Mouse (Mus musculus) heart, embryonic 13.5 days (tissue): Measurements from ENCODE around the gene Sipa1l3. TPM values are rescaled to one million over a fixed set of nuclear protein-coding genes. Genes with fewer than 3 reads are reported as not detected.
A peak's percentile ranks its signal among the peaks of the same experiment; 100 is the strongest.

ENCODE experiments used
- ATAC-seq: fragments of 200-750 bp; cut with Nextera tagmentation; 2 replicates; pipeline ENCODE4 v1.8.0; 2017; ENCODE audit warnings: moderate TSS enrichment; ENCODE audit not compliant: insufficient number of reproducible peaks, low FRiP score, low TSS enrichment; ENCODE audit errors: extremely low read depth
- H3K27ac ChIP-seq: fragments of 300-500 bp; sonication (generic); replicated peaks from 2 replicates; pipeline ENCODE4 v1.5.1; 2015; ENCODE audit warnings: moderate library complexity, mild to moderate bottlenecking, inconsistent platforms
- H3K27me3 ChIP-seq: fragments of 300-500 bp; sonication (generic); replicated peaks from 2 replicates; pipeline ENCODE4 v1.6.1; 2015; ENCODE audit warnings: mild to moderate bottlenecking, inconsistent platforms
- H3K36me3 ChIP-seq: fragments of 300-500 bp; sonication (generic); 2 replicates; pipeline ENCODE4 v1.6.1; 2015; ENCODE audit warnings: mild to moderate bottlenecking, inconsistent platforms
- H3K4me1 ChIP-seq: fragments of 300-500 bp; sonication (generic); 2 replicates; pipeline ENCODE4 v1.6.1; 2015; ENCODE audit warnings: inconsistent platforms
- H3K4me2 ChIP-seq: fragments of 300-500 bp; sonication (generic); 2 replicates; pipeline ENCODE4 v1.6.1; 2015; ENCODE audit warnings: inconsistent platforms, mild to moderate bottlenecking, moderate library complexity
- H3K4me3 ChIP-seq: fragments of 300-500 bp; sonication (generic); 2 replicates; pipeline ENCODE4 v1.5.1; 2015; ENCODE audit warnings: moderate library complexity, mild to moderate bottlenecking, inconsistent platforms
- H3K9ac ChIP-seq: fragments of 300-500 bp; sonication (generic); 2 replicates; pipeline ENCODE4 v1.6.1; 2015; ENCODE audit warnings: inconsistent platforms, mild to moderate bottlenecking, moderate library complexity
- H3K9me3 ChIP-seq: fragments of 300-500 bp; sonication (generic); 2 replicates; pipeline ENCODE4 v1.6.1; 2016; ENCODE audit warnings: inconsistent platforms
- WGBS: fragments of 180-500 bp; shearing (Covaris S2); methylation state at CpG from one replicate; pipeline ENCODE4 v1.1.7; 2015; ENCODE audit warnings: mixed read lengths; 5-methylcytosine and 5-hydroxymethylcytosine counted together
- polyA plus RNA-seq: library from polyadenylated mRNA; unstranded; fragments of >200 nt; fragmentation: Nextera tagmentation; extraction: Ambion mirVana; gene quantifications from 2 replicates; pipeline ENCODE4 v1.2.1, GENCODE M21; 2015

The Sipa1l3 gene
- polyA plus RNA-seq, result 3.9 and 4.1 TPM in 2 replicates

DNA sequence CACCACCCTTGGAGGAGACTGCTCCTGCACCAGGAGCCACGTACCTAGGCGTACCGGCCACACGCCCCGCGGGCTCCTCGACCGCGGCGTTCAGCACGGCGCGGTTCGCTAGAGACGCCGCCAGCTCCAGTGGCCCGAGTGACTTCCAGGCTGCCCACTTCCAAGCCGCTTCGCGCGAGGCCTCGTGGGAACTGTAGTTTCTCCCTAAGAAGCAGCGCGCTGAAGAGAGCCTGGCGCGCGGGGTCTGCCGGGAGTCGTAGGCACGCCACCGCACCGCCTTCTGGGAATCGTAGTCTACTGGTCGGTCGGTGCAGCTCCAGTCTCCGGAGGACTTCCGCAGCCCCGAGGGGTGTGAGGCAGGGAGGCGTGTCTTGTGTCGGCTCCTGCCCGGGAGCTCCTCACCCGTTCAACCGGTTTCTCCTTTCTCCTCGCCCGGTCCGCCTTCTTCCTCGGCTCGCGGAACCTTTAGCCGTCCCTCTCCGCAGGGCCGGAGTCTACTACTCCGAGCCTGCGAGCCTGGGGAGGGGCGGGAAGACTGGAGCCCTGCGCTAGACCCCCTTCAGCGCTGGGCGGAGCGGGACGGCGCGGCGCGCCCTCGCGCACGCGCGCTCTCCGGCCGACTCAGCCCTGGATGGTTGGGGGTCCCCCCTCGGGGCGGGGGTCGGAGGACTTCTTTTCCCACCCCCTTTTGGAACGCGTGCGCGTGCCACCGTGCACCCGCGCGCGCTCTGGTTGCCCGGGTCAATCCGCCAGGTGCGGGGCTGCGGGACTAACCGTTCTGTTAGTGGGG is at the start of gene Sipa1l3:
TSS of gene Sipa1l3 (minus strand) at position 221 of the 790 bp plus-strand sequence.
- Histone ChIP-seq H3K4me3 (peak within 1 kb of the TSS; percentile 72), H3K9ac (peak within 1 kb of the TSS; percentile 85), H3K9me3 (no peaks in the 10 kb centered on the region), H3K36me3 (no peaks in the 10 kb centered on the region), H3K4me2 (peak within 1 kb of the TSS; percentile 93), H3K27me3 (peaks cover 83% of the 10 kb centered on the region), H3K27ac (peak within 1 kb of the TSS; percentile 43; the same call in 1 of the 2 replicates), H3K4me1 (peaks cover 11% of the 10 kb centered on the region)
- ATAC-seq, result peak; percentile 97
- under 1% methylated on average over 88 of the region's 88 CpGs for WGBS

DNA sequence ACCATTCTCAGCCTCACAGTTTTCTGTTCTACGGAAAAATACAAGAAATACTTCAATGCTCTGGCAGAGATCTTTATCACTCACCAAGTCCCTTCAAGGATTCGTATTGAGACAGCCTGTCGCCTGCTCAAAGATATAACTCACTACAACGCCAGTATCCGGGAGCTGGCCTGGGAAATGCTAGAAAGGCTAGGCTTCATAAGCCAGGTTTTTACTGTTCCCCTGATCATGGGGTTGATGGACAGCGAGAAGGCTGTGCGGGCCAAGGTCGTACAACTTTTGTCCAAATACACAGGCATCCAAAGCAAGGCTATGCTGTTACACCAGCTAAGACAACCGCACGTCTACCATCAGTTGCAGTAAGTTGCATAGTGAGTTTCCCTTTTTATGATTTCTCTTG is 44.6 kb upstream of the Sipa1l3 start:
- no peaks in the 10 kb centered on the region for H3K36me3 ChIP-seq
- no peak overlapping the region for H3K4me2 ChIP-seq
- H3K27ac ChIP-seq, result no peak overlapping the region
- no peak overlapping the region for H3K4me3 ChIP-seq
- H3K9ac ChIP-seq, result no peak overlapping the region
- 80% methylated on average over 10 of the region's 10 CpGs for WGBS
- H3K9me3 ChIP-seq, result no peaks in the 10 kb centered on the region
- H3K27me3 ChIP-seq, result no peaks in the 10 kb centered on the region
- no peaks in the 10 kb centered on the region for H3K4me1 ChIP-seq
- ATAC-seq, result no peak

DNA sequence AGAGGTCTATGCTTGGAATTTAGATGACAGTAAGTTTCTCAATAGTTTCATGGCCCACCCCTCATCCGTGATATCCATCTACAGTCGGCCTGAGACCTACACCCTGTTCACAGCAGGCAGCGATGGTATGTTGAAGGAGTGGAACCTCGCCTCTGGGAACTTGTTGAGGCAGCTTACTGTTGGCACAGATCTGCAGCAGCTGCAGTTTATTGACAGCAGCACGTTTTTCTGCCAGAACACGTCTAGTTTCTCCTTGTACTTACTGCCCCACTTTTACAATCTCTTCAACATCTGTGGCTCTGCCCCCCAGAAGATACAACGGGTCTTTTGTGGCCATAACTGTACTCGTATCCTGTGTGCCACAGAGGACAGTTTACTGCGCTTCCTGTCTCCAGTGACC is 42.6 kb upstream of the Sipa1l3 start:
- WGBS, result 72% methylated on average over 9 of the region's 9 CpGs
- no peaks in the 10 kb centered on the region for H3K27me3 ChIP-seq
- H3K9ac ChIP-seq, result no peak overlapping the region
- no peak overlapping the region for H3K4me2 ChIP-seq
- H3K4me3 ChIP-seq, result no peak overlapping the region
- ATAC-seq, result no peak
- H3K4me1 ChIP-seq, result no peaks in the 10 kb centered on the region
- H3K36me3 ChIP-seq, result no peaks in the 10 kb centered on the region
- H3K9me3 ChIP-seq, result no peaks in the 10 kb centered on the region
- H3K27ac ChIP-seq, result no peak overlapping the region

DNA sequence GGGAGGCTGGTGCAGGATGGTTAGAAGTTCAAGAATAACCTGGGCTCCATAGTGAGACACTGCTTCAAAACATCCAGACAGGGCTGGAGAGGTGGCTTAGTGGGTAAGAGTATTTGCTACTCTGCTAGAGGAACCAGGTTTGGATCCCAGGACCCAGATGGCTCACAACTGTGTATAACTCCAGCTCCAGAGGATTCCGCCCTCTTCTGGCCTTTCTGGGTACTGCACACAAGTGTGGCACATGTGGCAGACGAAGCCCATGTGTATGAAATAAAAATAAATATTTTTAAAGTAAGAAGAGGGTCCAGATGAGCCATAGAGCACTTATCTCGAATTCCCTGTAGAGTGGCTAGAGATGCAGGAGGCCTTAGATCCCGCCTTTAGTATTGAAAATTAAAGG is 40.8 kb upstream of the Sipa1l3 start:
- H3K4me2 ChIP-seq, result no peak overlapping the region
- H3K27ac ChIP-seq, result no peak overlapping the region
- H3K4me3 ChIP-seq, result no peak overlapping the region
- WGBS, result 60% methylated on average over 4 of the region's 4 CpGs
- no peaks in the 10 kb centered on the region for H3K36me3 ChIP-seq
- H3K27me3 ChIP-seq, result no peaks in the 10 kb centered on the region
- ATAC-seq, result no peak
- no peaks in the 10 kb centered on the region for H3K4me1 ChIP-seq
- no peak overlapping the region for H3K9ac ChIP-seq
- no peaks in the 10 kb centered on the region for H3K9me3 ChIP-seq

DNA sequence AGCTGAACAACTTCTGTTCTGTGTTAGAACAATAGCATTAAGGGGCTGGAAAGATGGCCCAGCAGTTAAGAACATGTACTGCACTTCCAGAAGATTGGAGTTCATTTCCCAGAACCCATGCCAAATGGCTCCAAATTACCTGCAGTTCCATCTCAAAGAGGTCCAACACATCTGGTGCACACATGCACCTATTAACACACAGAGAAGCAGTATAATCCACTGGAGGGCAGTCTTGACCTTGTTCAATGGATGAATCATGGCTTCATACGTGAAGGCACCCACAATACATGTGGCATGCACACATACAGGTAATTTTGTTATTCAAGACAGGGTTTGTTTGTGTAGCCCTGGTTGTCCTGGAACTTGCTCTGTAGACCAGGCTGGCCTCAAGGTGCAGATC is 40.3 kb upstream of the Sipa1l3 start:
- no peak for ATAC-seq
- Histone ChIP-seq H3K4me2 (no peak overlapping the region), H3K4me1 (no peaks in the 10 kb centered on the region), H3K27ac (no peak overlapping the region), H3K9me3 (no peaks in the 10 kb centered on the region), H3K4me3 (no peak overlapping the region), H3K9ac (no peak overlapping the region), H3K36me3 (no peaks in the 10 kb centered on the region), H3K27me3 (no peaks in the 10 kb centered on the region)
- WGBS, result 68% methylated on average over 1 of the region's 1 CpGs

DNA sequence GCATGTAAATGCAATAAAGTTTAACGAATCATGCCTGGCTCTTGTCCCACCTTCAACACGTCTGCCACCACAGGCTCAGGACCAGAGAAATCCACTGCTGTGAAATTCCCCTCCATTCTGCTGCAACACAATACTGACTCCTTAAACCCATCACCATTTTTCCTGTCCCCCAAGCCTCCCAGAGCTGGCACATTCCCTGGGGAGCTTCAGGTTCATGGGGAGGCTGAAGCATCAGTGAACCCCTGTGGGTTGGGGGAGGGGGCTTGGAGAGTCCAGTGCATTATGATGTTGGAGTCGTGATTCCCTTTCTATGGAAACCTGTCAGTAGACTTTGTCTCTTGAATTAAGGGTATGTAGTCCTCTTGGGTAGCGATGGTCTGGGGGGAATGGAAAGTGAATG is 37.8 kb upstream of the Sipa1l3 start:
- H3K27me3 ChIP-seq, result no peaks in the 10 kb centered on the region
- WGBS, result 65% methylated on average over 4 of the region's 4 CpGs
- H3K9ac ChIP-seq, result no peak overlapping the region
- no peak overlapping the region for H3K27ac ChIP-seq
- no peaks in the 10 kb centered on the region for H3K36me3 ChIP-seq
- no peak overlapping the region for H3K4me2 ChIP-seq
- 0 out of 2 replicates have a peak, but pooled peaks cover 3% of the 10 kb centered on the region for H3K9me3 ChIP-seq
- no peaks in the 10 kb centered on the region for H3K4me1 ChIP-seq
- no peak overlapping the region for H3K4me3 ChIP-seq
- no peak for ATAC-seq

DNA sequence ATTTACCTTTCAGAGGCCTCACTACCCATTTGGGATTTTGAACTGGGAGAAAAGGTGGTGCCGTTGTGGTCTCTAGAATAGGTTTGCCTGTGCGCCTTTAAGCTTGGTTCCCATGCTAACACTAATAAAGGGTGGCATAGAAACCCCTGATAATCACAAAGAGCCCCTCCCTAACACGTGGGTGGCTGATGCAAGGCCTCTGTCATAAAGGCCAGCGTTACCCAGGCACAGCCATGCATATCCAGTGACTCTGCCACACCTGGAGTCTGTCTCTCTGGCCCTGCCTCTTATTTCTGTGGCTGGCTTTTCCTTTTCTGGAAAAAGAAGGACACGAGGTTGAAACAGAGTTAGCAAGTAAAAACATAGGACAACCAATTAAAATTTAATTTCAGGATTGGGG is 37.1 kb upstream of the Sipa1l3 start:
- 66% methylated on average over 5 of the region's 5 CpGs for WGBS
- no peaks in the 10 kb centered on the region for H3K27me3 ChIP-seq
- no peaks in the 10 kb centered on the region for H3K36me3 ChIP-seq
- H3K4me3 ChIP-seq, result no peak overlapping the region
- H3K9ac ChIP-seq, result no peak overlapping the region
- H3K4me1 ChIP-seq, result no peaks in the 10 kb centered on the region
- no peak for ATAC-seq
- H3K9me3 ChIP-seq, result 0 out of 2 replicates have a peak, but pooled peaks cover 3% of the 10 kb centered on the region
- no peak overlapping the region for H3K27ac ChIP-seq
- H3K4me2 ChIP-seq, result no peak overlapping the region

DNA sequence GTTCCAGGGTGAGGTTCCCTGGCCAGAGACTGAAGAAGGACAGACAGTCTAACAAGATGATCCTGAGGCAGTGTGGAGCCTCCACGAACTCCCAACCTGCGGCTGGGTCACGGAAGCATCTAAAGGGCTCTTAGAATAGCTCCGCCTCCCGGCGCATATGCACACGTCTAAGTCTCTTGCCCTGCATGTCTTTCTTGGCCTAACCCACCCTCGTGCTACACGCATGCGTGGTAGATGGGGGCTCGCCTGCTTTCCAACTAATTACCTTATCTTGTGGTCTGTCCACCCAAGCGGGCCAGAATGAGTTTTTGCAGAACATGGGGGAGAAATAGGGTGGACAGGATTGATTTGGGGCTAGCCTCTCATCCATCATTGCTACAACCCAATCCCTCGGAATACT is 36.6 kb upstream of the Sipa1l3 start:
- Histone ChIP-seq H3K4me1 (no peaks in the 10 kb centered on the region), H3K9ac (no peak overlapping the region), H3K27ac (no peak overlapping the region), H3K27me3 (no peaks in the 10 kb centered on the region), H3K36me3 (no peaks in the 10 kb centered on the region), H3K9me3 (0 out of 2 replicates have a peak, but pooled peaks cover 3% of the 10 kb centered on the region), H3K4me3 (no peak overlapping the region), H3K4me2 (no peak overlapping the region)
- no peak for ATAC-seq
- 76% methylated on average over 13 of the region's 13 CpGs for WGBS

DNA sequence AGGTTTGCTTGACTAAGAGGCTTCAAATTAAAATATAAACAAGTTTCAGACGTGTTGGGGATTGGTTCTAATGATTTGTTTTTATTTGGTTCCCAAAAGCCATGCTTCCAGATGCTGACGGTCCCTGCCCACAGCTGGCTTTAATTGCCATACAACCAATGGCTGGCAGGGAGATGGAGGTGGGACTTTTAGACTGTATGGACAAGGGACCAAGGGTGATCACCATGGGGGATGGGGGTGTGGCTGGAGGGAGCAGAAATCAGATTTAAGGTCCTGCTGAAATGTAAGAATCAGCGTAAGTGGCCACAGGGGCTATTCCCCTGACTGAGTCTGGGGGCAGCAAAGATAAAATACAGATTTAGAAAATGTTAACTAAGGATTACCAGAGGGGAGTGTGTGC is 32.2 kb upstream of the Sipa1l3 start:
- ATAC-seq, result no peak
- 56% methylated on average over 3 of the region's 3 CpGs for WGBS
- H3K27me3 ChIP-seq, result no peaks in the 10 kb centered on the region

DNA sequence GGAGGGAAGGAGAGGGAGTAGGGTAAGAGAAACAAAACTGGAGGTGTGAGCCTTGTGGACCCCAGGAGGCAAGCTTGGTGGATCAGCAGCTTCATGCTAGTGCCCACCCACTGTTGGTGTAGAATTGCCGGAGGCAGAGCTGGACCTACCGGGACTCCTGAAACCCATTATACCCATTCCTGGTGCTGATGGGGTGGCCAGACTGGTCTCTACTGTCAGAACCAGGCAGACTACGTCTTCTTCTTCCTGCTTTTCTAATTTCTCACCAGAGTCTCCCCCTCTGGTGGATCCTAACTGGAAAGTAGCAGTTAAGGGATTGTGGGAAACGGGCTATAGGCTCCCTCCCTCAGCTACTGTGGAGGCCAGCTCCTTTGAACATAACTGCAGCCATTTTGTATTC is 23.2 kb upstream of the Sipa1l3 start:
- H3K27ac ChIP-seq, result no peak overlapping the region
- H3K4me1 ChIP-seq, result no peaks in the 10 kb centered on the region
- H3K36me3 ChIP-seq, result no peaks in the 10 kb centered on the region
- peaks cover 10% of the 10 kb centered on the region for H3K27me3 ChIP-seq
- WGBS, result 65% methylated on average over 4 of the region's 4 CpGs
- ATAC-seq, result no peak
- H3K4me3 ChIP-seq, result no peak overlapping the region
- H3K9ac ChIP-seq, result no peak overlapping the region
- H3K9me3 ChIP-seq, result no peaks in the 10 kb centered on the region
- no peak overlapping the region for H3K4me2 ChIP-seq

More for the DNA sequence above, 32.2 kb upstream of the Sipa1l3 start:
- H3K9me3 ChIP-seq, result 0 out of 2 replicates have a peak, but pooled peaks cover 3% of the 10 kb centered on the region
- H3K36me3 ChIP-seq, result no peaks in the 10 kb centered on the region
- H3K27ac ChIP-seq, result no peak overlapping the region
- no peak overlapping the region for H3K4me3 ChIP-seq
- no peaks in the 10 kb centered on the region for H3K4me1 ChIP-seq
- no peak overlapping the region for H3K9ac ChIP-seq
- no peak overlapping the region for H3K4me2 ChIP-seq

DNA sequence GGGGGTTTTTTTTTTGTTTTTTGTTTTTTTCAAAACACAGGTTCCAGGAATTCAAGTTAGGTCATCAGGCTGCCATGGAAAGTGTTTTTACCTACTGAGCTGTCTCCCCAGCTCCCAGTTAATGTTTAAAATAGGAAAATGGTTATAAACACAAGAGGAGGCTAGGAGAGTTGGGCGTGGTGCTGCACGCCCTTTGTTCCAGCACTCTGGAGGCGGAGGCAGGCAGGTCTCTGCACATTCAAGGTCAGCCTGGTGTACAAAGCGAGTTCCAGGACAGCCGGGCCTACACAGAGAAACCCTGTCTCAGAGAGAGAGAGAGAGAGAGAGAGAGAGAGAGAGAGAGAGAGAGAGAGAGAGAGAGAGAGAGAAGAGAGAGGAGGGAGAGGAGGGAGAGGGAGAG is 22.7 kb upstream of the Sipa1l3 start:
- Histone ChIP-seq H3K36me3 (no peaks in the 10 kb centered on the region), H3K9ac (no peak overlapping the region), H3K4me2 (no peak overlapping the region), H3K4me1 (no peaks in the 10 kb centered on the region), H3K27ac (no peak overlapping the region), H3K4me3 (no peak overlapping the region), H3K9me3 (no peaks in the 10 kb centered on the region), H3K27me3 (peaks cover 14% of the 10 kb centered on the region)
- ATAC-seq, result no peak
- 80% methylated on average over 5 of the region's 5 CpGs for WGBS

DNA sequence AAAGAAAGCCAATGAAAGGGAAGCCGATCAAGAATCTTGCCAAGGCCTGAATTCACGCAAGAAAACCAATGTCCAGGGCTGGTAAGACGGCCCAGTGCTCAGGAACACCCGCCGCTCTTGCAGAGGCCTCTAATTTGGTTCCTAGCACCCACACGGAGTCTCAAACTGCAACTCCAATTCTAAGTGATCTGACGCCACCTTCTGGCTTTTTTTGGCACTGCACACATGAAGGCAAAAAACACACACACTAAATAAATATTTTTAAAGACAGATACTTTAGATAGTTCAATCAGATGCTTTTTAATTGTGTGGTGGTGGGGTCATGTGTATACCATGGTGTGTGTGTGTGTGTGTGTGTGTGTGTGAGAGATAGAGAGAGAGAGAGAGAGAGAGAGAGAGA is 22.2 kb upstream of the Sipa1l3 start:
- H3K4me1 ChIP-seq, result no peaks in the 10 kb centered on the region

More for the DNA sequence above, 22.2 kb upstream of the Sipa1l3 start:
- H3K36me3 ChIP-seq, result no peaks in the 10 kb centered on the region
- no peak overlapping the region for H3K27ac ChIP-seq
- H3K27me3 ChIP-seq, result peaks cover 19% of the 10 kb centered on the region
- H3K9me3 ChIP-seq, result no peaks in the 10 kb centered on the region
- H3K4me2 ChIP-seq, result no peak overlapping the region
- H3K4me3 ChIP-seq, result no peak overlapping the region
- ATAC-seq, result no peak
- WGBS, result 81% methylated on average over 7 of the region's 7 CpGs
- no peak overlapping the region for H3K9ac ChIP-seq
